Mouse (Mus musculus) lung, embryonic 16.5 days (tissue): ENCODE measurements around the gene Duox1. TPM values are rescaled to one million over a fixed set of nuclear protein-coding genes. Genes with fewer than 3 reads are reported as not detected.
A peak's percentile ranks its signal among the peaks of the same experiment; 100 is the strongest.

Source experiments
- ATAC-seq: fragments of 200-750 bp; cut with Nextera tagmentation; 2 replicates; pipeline ENCODE4 v1.8.0; 2017; ENCODE audit warnings: low read depth, mild to moderate bottlenecking, moderate library complexity
- H3K27ac ChIP-seq: fragments of 300-500 bp; sonication (generic); 2 replicates; pipeline ENCODE4 v1.5.1; 2014; ENCODE audit warnings: mild to moderate bottlenecking, control low read depth, low read length
- H3K27me3 ChIP-seq: fragments of 300-500 bp; sonication (generic); 2 replicates; pipeline ENCODE4 v1.6.1; 2014; ENCODE audit warnings: low read depth, low read length, mixed read lengths; ENCODE audit not compliant: control insufficient read depth, insufficient read depth
- H3K36me3 ChIP-seq: fragments of 300-500 bp; sonication (generic); 2 replicates; pipeline ENCODE4 v1.6.1; 2014; ENCODE audit warnings: low read length; ENCODE audit not compliant: control insufficient read depth, insufficient read depth
- H3K4me1 ChIP-seq: fragments of 300-500 bp; sonication (generic); replicated peaks from 2 replicates; pipeline ENCODE4 v1.6.1; 2014; ENCODE audit warnings: low read length, mixed read lengths; ENCODE audit not compliant: control insufficient read depth, insufficient read depth
- H3K4me2 ChIP-seq: fragments of 300-500 bp; sonication (generic); 2 replicates; pipeline ENCODE4 v1.6.1; 2014; ENCODE audit warnings: low read depth, low read length, control low read depth
- H3K4me3 ChIP-seq: fragments of 300-500 bp; sonication (generic); 2 replicates; pipeline ENCODE4 v1.5.1; 2014; ENCODE audit warnings: mild to moderate bottlenecking, low read length, control low read depth
- H3K9ac ChIP-seq: fragments of 300-500 bp; sonication (generic); 2 replicates; pipeline ENCODE4 v1.6.1; 2014; ENCODE audit warnings: low read length, control low read depth
- H3K9me3 ChIP-seq: fragments of 300-500 bp; sonication (generic); 2 replicates; pipeline ENCODE4 v1.6.1; 2016; ENCODE audit warnings: low read length; ENCODE audit not compliant: control insufficient read depth
- WGBS: fragments of 180-500 bp; shearing (Covaris S2); extraction: QIAGEN DNeasy Blood & Tissue Kit; methylation state at CpG from one replicate; pipeline ENCODE4 v1.1.7; 2014; 5-methylcytosine and 5-hydroxymethylcytosine counted together
- polyA plus RNA-seq: library from polyadenylated mRNA; unstranded; fragments of >200 nt; fragmentation: Nextera tagmentation; extraction: Ambion mirVana; gene quantifications from 2 replicates; pipeline ENCODE4 v1.2.1, GENCODE M21; 2015

Gene Duox1
- polyA plus RNA-seq, 1 experiment from 2014 or later: 0.03 TPM

DNA sequence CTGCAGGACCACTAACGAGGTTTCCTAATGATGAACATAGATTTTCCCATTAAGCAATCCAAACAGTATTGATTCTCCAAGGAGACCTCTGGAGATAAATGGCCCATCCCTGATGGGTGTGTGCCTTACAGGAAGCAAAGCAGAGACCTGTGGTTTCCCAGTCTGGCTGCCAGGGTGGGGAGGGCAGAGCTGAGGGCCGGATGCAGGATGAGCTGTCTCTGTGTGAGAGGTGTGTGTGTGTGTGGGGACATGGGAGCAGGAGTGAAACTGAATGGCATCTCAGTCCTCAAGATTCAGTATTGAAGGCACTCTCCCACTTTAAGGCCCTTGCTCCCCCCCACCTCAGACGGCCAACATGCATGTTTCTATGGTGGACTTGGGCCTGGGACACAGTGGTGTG is 40.7 kb downstream of the Duox1 start:
- no peak overlapping the region for H3K27ac ChIP-seq
- no peak for ATAC-seq

DNA sequence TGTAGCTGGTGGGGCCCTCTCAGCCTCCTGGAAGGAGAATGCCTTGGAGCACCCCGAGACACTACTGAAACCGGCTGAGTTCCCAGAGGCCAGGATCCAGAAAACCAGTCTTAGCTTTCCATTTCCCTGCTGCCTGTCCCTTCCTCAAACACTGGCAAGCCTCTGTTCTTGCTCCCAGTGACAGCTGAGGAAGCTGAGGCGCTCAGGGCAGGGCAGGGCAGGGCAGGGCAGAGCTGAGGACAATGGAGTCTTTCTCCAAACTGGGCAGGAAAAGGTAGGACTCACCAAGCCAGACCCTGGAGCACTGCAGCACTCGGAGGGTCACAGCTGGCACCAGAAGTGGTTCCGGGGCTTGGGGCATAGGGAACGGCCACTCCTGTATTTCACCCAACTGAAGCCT is 44.8 kb downstream of the Duox1 start:
- Histone ChIP-seq H3K36me3 (no peaks in the 10 kb centered on the region), H3K27me3 (no peaks in the 10 kb centered on the region), H3K9me3 (no peaks in the 10 kb centered on the region), H3K4me2 (no peak overlapping the region), H3K9ac (0 out of 2 replicates have a peak overlapping the region, but pooled peaks have one; percentile 21), H3K4me1 (no peaks in the 10 kb centered on the region), H3K27ac (no peak overlapping the region), H3K4me3 (no peak overlapping the region)
- ATAC-seq: no peak
- 82% methylated on average over 6 of the region's 6 CpGs for WGBS

More for the DNA sequence above, 40.7 kb downstream of the Duox1 start:
- no peak overlapping the region for H3K9ac ChIP-seq
- H3K9me3 ChIP-seq: no peaks in the 10 kb centered on the region
- H3K4me2 ChIP-seq: no peak overlapping the region
- H3K4me3 ChIP-seq: no peak overlapping the region
- H3K4me1 ChIP-seq: peaks cover 7% of the 10 kb centered on the region; the same call in 1 of the 2 replicates
- WGBS: 86% methylated on average over 3 of the region's 3 CpGs
- H3K36me3 ChIP-seq: no peaks in the 10 kb centered on the region; the same call in 1 of the 2 replicates
- H3K27me3 ChIP-seq: no peaks in the 10 kb centered on the region

DNA sequence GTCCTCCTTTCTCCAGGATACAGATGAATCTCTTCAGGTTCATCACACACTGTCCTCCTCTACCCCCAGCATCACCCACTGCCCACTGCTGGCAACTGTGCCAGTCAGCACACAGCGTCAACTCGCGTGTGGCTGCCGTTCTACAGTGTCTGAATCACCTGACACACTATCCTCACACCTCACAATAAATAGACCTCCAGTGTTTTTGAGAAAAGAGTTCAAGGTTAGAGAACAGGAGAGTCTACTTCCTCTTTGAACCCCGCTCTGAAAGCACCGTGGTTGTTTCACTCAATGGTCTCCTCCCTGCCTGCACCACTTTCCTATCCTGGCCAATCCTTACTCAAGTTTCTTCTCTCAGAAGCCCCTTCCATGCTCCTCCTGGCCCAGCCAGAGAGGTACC is 45.7 kb downstream of the Duox1 start:
- H3K9me3 ChIP-seq: no peaks in the 10 kb centered on the region
- WGBS: 77% methylated on average over 6 of the region's 6 CpGs

DNA sequence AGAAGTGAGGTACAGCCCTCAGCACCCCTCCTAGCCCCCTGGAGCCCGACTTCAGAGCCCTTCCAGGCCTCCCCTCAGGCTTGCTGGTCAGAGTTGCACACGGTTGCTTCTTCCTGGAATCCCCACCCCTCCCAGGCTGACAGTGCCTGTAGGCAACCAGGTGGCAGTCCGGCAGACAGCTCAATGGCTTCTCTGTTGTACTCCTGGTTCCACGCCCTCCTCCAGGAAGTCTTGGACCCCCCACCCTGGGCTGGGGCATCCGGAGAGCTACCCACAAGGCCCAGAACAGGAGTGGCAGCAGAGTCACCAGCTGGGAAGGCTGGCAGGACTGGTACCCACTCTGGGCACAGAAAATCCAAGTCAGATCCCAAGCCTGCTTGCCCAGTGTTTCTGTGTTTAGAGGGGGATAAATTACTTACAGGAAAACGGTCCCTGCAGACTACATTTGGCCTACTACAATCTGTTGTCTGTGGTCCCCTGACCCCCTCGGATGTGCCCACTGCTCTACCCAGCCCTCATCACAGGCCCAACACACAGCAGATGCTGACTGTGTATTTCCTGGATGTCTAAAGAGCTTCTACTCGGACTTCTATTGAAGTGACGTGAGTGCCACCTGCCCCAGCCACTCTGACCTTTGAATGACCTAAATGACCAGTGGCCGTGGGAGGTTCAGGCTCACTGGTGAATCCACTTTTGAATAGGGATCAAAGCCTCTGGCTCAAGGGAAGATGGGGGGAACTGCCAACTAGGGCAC is 46.6 kb downstream of the Duox1 start:
- 63% methylated on average over 10 of the region's 10 CpGs for WGBS
- Histone ChIP-seq H3K4me1 (peaks cover 6% of the 10 kb centered on the region), H3K27ac (no peak overlapping the region), H3K36me3 (no peaks in the 10 kb centered on the region), H3K27me3 (no peaks in the 10 kb centered on the region), H3K9ac (no peak overlapping the region), H3K9me3 (no peaks in the 10 kb centered on the region), H3K4me2 (no peak overlapping the region), H3K4me3 (no peak overlapping the region)
- ATAC-seq: no peak

More for the DNA sequence above, 45.7 kb downstream of the Duox1 start:
- ATAC-seq: no peak
- H3K9ac ChIP-seq: no peak overlapping the region
- H3K4me3 ChIP-seq: no peak overlapping the region
- H3K36me3 ChIP-seq: no peaks in the 10 kb centered on the region
- H3K27ac ChIP-seq: no peak overlapping the region
- no peak overlapping the region for H3K4me2 ChIP-seq
- H3K27me3 ChIP-seq: no peaks in the 10 kb centered on the region
- H3K4me1 ChIP-seq: no peaks in the 10 kb centered on the region

- no peak overlapping the region for H3K27ac ChIP-seq
- H3K36me3 ChIP-seq: no peaks in the 10 kb centered on the region
- no peaks in the 10 kb centered on the region for H3K9me3 ChIP-seq
- H3K4me3 ChIP-seq: no peak overlapping the region
- no peak overlapping the region for H3K4me2 ChIP-seq
- WGBS: 86% methylated on average over 13 of the region's 13 CpGs
- H3K27me3 ChIP-seq: no peaks in the 10 kb centered on the region
- H3K4me1 ChIP-seq: peaks cover 14% of the 10 kb centered on the region
- no peak overlapping the region for H3K9ac ChIP-seq
- no peak for ATAC-seq
These were observed 47.4 kb downstream of the Duox1 start for GRCm38 (mm10) chr2:122362622-122363523.

- no peak overlapping the region for H3K4me3 ChIP-seq
- WGBS: 79% methylated on average over 3 of the region's 3 CpGs
- H3K4me2 ChIP-seq: no peak overlapping the region
- no peak for ATAC-seq
- no peak overlapping the region for H3K27ac ChIP-seq
- H3K9me3 ChIP-seq: no peaks in the 10 kb centered on the region
- H3K4me1 ChIP-seq: peaks cover 14% of the 10 kb centered on the region
- H3K36me3 ChIP-seq: no peaks in the 10 kb centered on the region
- no peaks in the 10 kb centered on the region for H3K27me3 ChIP-seq
- no peak overlapping the region for H3K9ac ChIP-seq
These were observed 49.0 kb downstream of the Duox1 start for GRCm38 (mm10) chr2:122364352-122364944.

- no peak for ATAC-seq
- Histone ChIP-seq H3K4me2 (no peak overlapping the region), H3K9ac (no peak overlapping the region), H3K27ac (no peak overlapping the region), H3K4me3 (no peak overlapping the region), H3K36me3 (no peaks in the 10 kb centered on the region), H3K9me3 (no peaks in the 10 kb centered on the region), H3K4me1 (peaks cover 16% of the 10 kb centered on the region), H3K27me3 (no peaks in the 10 kb centered on the region)
- 82% methylated on average over 10 of the region's 10 CpGs for WGBS
These were observed 49.9 kb downstream of the Duox1 start for GRCm38 (mm10) chr2:122365244-122365866.

GRCm38 (mm10) chr2:122366039-122366438 is 50.6 kb downstream of the Duox1 start:
- 77% methylated on average over 3 of the region's 3 CpGs for whole genome bisulfite sequencing
- no peaks in the 10 kb centered on the region for H3K9me3 ChIP-seq
- peaks cover 16% of the 10 kb centered on the region for H3K4me1 ChIP-seq
- H3K36me3 ChIP-seq: no peaks in the 10 kb centered on the region
- peaks cover 4% of the 10 kb centered on the region; the same call in 1 of the 2 replicates for H3K27me3 ChIP-seq
- no peak overlapping the region for H3K4me3 ChIP-seq
- no peak overlapping the region for H3K4me2 ChIP-seq
- ATAC-seq: no peak
- H3K27ac ChIP-seq: no peak overlapping the region
- no peak overlapping the region for H3K9ac ChIP-seq
